Mouse (Mus musculus) yolk sac, embryonic 10.5 days (tissue): ENCODE results near the gene Taar6.

Experiments used
- DNase-seq: peaks from one replicate; pipeline ENCODE4 v3.0.0-alpha.2; 2017; ENCODE audit warnings: low spot score

Taar6 gene

DNA sequence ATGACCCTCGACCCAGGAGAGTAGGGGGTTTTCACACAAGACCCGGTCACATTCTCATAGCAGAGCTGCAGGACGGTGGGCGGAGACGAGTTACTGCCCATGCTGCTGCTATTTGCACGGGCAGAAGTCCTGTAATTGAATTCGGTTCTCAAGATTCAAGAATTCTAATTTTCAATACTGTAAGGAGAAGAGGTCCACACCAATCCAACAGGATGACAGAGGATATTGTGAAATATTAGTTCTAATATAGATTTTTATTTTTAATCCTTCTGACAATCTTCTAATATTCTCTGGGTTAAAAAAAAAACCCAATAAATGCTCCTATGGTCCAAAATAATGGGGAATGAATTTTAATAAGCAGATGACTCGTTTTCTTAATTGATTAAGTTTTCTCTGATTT lies at the start of gene Taar6:
Gene Taar6 (minus strand): TSS at position 101 of the 400 bp plus-strand sequence.
- no peak for DNase-seq

DNA sequence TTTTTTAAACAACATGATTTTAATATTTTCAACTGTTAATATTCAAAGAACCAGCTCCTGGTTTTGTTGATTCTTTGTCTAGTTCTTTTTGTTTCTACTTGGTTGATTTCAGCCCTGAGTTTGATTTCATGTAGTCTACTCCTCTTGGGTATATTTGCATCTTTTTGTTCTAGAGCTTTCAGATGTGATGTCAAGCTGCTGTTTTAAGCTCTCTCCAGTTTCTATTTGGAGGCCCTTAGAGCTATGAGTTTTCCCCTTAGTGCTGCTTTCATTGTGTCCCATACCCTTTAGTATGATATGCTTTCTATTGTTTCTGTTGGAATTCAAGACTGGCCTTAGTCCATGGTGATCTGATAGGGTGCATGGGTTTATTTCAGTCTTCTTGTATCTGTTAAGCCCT lies 45.9 kb upstream of the Taar6 start:
- no peak for DNase-seq

DNA sequence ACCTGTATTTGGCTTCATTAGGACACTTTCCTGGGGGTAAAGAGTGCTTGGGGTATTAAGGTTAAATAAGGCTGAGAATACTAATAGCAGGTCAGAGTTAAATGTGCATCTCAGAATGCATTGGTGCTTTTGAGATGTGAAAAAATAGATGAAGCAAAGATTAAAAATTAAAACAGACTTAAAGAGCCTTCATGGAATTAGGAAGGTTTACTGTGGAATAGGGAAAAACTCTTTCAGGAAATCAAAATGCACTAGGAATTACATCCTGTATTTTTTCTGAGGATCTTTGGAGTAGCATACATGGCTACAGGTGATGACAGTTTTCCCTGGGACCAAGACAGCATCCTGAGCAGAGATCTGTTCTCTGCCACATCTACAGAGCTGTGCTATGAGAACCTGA lies 41.5 kb upstream of the Taar6 start, which contains the start of gene Taar7d:
Gene Taar7d (plus strand): TSS at position 301 of the 400 bp plus-strand sequence.
- DNase-seq = no peak

DNA sequence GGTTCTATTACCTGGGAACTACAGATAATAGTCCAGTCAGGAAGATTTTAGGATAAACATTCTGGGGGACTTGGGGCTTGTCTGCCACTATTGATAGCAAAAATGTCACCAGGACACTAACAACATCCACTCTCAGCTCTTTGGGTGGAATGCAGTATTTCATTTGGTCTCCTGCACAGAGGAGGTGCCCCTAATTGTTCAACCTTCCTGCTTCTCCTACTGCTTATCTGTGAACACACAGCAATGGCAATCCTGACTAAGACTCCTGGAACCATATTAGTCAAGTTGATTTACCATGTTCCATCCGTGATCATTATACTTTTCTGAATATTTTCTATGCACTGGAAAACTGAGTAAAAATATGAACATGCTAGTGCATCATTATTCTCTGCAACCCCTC lies 22.7 kb upstream of the Taar6 start:
- DNase-seq = no peak

DNA sequence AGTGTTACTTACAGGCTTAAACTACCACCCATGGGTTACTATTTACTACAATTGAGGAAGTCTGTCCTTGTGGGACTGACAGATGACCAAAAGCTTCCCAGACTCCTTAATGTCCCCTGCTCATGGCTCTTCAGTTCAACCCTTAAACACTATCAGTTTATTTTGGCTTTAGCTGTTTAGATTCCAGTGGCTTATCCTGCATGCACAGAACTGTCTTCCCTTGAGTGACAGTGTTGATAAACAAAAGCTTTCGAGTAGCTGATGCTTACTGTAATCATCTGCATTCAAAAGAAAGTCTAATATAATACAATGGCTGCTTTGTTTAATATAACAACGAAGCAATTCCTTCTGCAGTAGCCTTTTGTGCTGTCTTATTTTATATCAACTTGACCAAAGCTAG lies 21.6 kb upstream of the Taar6 start:
- no peak for DNase-seq

DNA sequence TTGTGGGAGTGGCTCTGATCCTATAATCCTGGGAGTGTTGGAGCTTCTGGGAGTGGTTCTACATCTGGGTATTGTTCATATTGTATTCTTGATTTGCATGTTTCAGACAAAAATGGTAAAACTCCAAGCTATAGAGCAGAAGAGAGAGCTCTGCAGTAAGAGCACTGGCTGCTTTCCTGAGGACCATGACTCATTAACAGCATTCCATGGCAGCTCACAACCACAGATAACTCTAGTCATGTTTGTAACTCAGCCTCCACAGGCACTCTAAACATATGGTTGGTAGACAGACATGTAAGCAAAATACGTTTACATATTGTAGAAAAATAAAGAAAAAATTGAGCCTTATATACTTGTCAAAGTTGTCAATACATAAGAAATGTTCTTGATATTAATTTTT lies 21.0 kb upstream of the Taar6 start:
- DNase-seq = no peak

DNA sequence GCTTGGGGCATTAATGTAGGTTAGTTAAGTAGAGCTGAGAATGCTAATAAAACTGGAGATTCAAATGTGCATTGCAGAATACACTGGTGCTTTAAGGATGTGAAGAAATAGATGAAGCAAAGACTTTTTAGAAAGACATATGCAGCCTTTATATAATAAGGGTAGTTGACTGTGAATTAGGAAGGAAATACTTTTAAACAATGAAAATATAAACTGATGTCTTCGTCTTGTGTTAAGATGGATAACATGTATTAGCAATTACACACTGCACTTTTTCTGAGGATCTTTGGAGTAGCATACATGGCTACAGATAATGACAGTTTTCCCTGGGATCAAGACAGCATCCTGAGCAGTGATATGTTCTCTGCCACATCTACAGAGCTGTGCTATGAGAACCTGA lies 14.2 kb upstream of the Taar6 start, which contains the start of gene Taar7b:
Gene Taar7b (plus strand): TSS at position 301 of the 400 bp plus-strand sequence.
- no peak for DNase-seq

DNA sequence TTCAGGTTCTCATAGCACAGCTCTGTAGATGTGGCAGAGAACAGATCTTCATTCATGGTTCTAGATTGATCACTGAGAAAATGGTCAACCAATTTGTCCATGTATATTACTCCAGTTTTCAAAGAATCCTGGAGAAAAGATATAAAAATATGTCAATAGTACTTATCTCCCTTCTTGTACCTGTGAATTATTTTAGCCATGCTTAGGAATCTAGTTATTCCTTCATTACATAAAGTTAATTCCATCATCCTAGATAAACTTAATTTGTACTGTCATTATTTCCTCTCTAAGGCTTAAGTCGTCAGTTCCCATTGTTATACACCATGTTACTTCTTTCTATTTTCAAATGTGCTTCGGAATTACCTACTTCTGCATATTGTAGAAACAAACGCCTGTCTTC lies 7.9 kb upstream of the Taar6 start, which contains the start of gene Taar7a:
Gene Taar7a (minus strand): TSS at position 101 of the 400 bp plus-strand sequence.
- DNase-seq = no peak

DNA sequence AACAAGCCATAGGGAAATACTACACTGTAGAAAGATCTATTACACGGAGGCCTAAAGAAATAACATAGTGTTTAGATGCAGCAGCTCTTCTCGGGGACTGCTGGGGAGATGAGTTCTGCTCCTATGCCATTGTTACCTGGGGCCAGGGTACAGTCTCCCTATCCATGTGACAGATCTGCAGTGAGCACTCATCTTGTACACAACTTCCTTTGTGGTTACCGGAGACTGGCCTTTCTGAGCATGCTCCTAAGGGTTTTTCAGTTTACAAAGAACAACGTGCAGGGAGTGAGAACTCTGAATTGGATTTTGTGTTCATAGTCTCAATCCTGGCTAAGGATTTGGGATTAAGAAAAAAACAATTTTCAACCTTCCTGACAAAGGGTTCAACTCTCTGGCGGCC lies 973 bp upstream of the Taar6 start:
- no peak for DNase-seq

DNA sequence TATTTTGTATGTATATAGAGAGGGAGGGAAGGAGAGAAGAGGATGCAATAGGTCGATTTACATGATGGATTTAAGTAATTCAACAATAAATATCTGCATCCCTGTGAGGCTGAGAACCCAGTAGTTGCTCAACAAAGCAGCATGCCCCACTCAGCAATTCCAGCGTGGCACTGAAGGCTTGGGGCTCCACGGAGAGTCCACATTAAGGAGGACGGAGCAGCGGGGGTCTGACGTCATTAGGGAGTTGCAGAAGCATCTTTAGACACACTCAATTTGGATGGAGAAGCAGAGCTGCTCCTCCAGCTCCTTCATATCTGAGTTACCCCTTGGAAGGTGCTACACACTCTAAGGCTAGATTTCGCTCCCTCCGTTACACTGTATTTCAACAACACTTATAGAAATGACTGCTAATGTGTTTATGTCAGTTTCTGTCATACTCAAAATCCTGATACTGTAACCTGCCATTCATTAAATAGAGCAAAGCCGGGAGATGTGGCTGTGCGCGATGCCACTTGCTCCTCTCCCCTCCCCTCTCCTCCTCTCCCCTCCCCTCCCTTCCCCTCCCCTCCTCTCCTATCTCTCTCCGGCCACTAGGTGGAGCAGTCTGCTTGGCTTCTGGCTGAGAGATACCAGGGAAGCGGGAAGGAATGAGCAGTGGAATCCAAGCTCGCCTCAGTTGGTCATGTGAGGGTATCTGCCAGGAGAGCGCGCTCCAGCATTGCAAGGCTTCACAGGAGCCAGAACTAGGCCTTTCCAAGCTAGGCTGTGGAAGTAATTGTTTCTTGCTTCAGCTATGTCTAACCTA lies 6.3 kb downstream of the Taar6 start:
- DNase-seq = peak; percentile 82

DNA sequence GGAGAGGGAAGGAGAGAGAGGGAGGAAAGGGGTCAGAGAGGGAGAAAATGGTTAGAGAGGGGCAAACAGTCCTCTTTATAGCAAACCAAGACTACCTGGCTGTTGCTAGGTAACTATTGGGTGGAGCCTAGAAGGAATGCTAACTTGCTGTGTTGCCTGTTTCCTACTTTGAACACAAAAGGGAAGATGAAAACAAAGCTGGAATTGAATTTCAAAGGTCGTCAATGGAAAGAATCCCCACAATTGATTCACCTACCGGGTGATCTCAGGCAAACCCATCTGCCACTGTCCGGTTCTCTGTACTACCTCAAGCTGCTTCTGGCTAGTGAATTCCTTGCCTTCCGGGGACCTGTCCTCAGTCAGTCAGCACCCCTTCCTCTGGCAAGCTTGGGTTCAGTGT lies 7.5 kb downstream of the Taar6 start:
- DNase-seq = no peak

DNA sequence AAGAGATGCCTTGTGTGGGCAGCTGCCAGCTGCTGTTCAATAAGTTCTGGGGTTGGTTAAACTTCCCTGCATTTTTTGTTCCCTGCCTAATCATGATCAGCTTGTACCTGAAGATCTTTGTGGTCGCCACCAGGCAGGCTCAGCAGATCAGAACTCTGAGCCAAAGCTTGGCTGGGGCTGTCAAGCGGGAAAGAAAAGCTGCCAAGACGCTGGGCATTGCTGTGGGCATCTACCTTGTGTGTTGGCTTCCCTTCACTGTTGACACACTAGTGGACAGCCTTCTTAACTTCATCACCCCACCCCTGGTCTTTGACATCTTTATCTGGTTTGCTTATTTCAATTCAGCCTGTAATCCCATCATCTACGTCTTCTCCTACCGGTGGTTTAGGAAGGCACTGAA lies 14.2 kb downstream of the Taar6 start:
- DNase-seq = no peak

DNA sequence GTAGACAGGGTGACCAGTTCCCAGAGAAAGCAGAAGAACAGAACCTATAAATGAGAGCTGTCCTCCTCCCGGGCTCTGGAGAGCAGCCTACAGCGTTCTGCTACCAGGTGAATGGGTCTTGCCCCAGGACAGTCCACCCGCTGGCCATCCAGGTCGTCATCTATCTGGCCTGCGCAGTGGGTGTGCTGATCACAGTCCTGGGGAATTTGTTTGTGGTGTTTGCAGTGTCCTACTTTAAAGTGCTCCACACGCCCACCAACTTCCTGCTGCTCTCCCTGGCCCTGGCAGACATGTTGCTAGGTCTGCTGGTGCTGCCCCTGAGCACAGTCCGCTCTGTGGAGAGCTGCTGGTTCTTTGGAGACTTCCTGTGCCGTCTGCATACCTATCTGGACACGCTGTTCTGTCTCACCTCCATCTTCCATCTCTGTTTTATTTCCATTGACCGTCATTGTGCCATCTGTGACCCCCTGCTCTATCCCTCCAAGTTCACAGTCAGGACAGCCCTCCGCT lies 14.7 kb downstream of the Taar6 start, which contains the start of gene Taar5:
Gene Taar5 (plus strand): TSS at position 51 of the 510 bp plus-strand sequence.
- DNase-seq = no peak

DNA sequence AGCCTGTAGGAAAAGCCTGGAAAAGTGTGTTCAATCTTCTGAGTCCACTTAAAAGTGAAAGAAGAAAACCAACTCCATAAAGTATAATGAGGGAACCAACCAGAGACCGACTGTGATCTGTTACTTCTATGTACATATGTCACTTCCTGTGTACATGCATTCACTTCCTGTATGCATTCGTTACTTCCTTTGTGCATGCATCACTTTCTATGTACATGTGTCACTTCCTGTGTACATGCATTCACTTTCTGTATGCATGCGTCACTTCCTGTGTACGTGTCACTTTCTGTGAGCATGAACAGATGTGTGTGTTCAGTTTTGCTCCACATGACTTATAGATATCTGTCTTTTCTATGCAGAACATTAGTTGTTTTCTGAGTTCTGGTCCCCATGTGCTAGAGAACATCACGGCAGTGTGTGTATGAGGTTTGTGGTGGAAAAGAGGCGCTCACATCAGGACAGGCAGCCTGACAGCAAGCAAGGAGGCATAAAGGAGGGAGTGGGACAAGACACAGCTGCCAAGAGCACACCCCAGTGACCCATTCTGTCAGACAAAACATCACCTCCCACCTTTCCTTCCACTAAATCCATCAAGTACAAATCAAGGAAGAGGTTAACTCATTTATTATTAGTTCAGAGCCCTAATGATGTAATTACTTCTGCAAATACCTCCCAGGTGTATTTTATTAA lies 20.4 kb downstream of the Taar6 start:
- DNase-seq = no peak

DNA sequence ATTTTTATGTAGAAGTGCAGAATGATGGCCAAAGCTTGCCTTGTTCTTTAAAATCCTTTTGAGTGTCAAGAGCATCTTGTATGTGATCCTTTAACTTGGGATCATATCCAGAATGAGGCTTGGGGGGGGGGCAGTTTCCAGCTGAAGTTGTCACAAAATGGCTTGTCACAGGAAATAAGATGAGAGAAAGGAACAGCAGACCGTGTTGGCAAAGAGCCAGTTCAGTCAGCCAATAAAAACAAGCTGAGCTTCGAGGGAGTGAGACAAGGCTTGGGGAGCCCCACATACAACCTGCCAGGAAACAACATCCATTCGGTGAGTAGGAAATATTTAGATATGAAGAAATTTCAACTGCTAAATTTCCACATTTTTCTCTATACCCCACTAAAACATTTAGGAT lies 22.0 kb downstream of the Taar6 start:
- no peak for DNase-seq

DNA sequence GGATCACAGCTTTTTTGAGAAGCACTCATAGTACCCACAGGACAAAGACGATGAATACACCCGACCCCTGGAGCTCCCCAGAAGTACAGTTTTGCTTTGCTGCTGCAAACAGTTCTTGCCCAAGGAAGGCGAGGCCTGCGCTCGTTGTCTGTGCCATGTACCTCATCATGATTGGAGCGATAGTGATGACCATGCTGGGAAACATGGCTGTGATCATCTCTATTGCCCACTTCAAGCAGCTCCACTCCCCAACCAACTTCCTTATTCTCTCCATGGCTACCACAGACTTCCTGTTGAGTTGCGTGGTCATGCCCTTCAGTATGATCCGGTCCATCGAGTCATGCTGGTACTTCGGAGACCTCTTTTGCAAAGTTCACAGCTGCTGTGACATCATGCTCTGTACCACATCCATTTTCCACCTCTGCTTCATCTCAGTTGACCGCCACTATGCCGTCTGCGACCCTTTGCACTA lies 25.0 kb downstream of the Taar6 start, which contains the start of gene Taar4:
Gene Taar4 (plus strand): TSS at position 51 of the 472 bp plus-strand sequence.
- no peak for DNase-seq

DNA sequence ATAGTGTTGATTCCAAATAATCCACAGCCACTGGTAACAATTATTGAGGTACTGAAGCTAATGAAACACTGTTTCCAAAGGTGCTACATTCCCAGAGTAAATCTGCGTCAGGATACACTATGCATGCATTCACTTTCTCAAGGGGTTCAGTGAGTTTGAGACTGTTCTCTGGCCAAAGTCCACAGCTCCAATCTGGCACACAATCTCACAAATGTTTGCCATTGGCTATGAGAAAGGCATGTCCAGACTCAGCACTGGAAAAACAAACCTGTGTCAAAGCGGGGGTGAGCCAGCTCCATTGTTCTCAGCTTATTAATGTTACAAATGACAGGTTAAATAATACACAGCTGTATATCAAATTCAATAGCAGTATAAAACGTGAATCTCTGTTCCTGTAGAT lies 26.4 kb downstream of the Taar6 start:
- peak; percentile 32 for DNase-seq

DNA sequence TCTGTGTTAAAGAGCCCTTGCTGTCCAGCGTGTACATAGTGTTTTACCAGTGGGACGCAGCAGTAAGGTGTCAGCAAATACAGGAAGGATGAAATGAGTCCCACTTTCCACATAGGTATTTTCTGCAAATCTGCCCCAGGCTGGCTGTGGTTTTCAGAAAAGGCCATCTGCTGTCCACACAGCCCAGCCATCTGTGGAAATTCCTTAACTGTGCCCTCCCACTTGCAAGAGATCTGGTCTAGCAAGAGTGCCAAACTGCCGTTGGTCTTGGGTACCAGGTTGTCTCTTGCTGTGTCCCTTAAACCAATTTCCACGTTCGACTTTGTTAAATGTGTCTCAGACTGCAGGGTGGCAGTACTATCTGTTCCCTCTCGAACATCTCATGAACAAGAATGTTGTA lies 33.7 kb downstream of the Taar6 start:
- DNase-seq = no peak

DNA sequence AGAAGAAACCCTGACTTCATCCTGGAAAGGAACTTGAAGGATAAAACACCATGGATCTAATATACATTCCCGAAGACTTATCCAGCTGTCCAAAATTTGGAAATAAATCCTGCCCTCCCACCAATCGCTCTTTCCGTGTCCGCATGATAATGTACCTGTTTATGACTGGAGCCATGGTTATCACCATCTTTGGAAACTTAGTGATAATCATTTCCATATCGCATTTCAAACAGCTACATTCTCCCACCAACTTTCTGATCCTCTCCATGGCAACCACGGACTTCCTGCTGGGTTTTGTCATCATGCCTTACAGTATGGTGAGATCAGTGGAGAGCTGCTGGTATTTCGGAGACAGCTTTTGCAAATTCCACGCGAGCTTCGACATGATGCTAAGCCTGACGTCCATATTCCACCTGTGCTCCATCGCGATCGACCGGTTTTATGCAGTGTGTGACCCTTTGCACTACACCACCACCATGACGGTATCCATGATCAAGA lies 35.9 kb downstream of the Taar6 start, which contains the start of gene Taar3:
Gene Taar3 (plus strand): TSS at position 51 of the 498 bp plus-strand sequence.
- DNase-seq = no peak

DNA sequence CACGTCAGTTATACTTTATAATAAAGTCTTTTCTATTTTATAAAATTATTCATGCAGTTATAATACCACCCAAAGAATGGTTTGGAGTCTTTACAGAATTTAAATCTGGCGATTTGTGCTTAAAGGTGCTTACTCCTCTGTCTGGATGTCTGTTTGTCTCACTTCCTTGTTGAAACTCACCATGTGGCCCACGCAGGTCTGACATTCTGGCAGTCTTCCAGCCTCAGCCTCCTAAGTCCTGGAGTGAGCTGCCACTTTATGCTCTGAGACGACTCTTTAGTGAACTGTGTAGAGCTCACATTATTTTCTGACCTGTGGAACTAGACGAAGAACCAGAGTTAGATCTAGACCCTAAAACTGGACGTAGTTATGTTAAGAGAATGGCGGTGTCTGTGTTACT lies 37.4 kb downstream of the Taar6 start:
- no peak for DNase-seq

DNA sequence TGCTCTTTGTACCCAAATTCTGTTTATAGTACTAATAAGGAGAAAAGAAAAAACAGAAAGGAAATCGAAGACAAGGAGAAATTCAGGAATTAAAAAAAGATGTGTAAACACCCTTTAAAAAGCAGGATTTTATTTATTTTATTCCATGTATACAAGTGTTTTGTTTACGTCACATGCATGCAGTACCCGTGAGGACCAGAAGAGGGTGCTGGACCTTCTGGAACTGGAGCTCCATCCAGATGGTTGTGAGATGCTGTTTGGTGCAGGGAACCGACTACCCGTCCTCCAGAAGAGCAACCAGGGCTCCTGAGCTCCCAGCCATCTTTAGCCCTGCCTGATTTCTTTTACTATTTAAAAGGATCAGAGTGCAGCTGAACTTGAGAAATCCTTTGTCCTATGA lies 43.0 kb downstream of the Taar6 start:
- no peak for DNase-seq

DNA sequence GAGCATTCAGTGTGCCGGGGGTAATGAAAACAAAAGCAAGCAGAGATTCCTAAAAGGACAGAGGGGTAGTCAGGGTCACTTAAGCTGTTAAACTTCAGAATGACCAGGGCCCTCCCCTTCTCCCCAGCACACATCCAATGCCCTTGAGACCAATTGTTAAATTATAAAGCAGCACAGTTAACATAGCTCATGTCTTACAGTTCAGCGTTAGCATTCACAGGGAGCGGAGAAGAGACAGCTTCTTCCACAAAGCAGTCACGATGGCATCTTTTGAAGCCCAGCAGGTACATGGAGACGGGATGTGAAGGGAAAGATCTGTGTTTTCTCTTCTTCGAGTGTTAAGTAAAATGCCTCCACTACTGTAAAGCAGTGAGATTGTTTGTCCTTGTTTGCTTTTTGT lies 47.1 kb downstream of the Taar6 start, which contains the start of gene Taar2:
Gene Taar2 (plus strand): TSS at position 261 of the 400 bp plus-strand sequence.
- DNase-seq = no peak
